Mouse (Mus musculus) CD8-positive naive resting alpha-beta T cell, adult 2 months (primary cell): ENCODE measurements around the gene Btbd3.

Experiments
- DNase-seq, 2 experiments: peaks; one replicate each; pipeline ENCODE4 v3.0.0; 2022; ENCODE audit warnings: low read depth in 2 of 2, low spot score in 2 of 2

Btbd3 gene

GRCm38 (mm10) chr2:138515531-138515930 is 259.2 kb downstream of the Btbd3 start:
- no peak for DNase-seq

GRCm38 (mm10) chr2:138528461-138528860 is 272.1 kb downstream of the Btbd3 start:
- DNase-seq, result no peak

- no peak for DNase-seq
Observed at GRCm38 (mm10) chr2:138531160-138531967, 275.0 kb downstream of the Btbd3 start.

DNA sequence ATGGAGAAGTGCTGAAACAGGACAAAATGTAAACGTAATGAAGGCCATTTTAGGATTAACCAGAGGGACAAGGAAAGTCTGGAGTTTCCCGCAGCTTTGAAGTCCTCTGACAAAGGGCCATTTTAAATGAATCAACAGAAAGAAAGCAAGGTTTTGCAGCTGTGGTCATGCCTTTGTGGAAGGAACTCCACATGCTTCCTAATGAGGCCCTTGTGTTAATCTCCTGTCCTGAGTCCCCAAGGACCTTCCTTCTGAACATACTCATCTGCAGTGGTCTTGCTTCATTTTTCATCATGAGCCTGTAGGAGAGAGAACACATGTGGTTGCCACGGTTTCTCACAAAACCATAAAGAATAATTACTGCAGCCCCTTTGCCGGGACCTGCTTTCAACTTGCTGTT is 275.6 kb downstream of the Btbd3 start:
- DNase-seq, result no peak

DNA sequence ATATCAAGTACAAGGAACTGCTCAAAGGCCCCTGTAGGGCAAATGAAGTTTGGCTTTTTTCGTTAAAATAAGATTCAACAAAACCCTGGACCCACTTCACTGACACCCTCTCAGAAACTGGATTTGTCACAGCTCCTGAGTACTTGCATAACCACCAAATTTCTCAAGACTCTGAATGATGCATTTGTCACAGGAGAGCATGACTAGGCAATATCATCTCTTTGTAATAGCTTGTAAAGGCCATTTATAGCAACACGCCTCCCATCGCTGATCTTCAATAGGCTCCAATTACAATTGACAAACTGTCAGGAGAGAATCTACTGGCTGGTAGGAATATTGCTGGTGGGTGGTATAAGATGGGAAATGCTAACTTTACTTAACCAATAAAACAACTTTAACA is 283.3 kb downstream of the Btbd3 start:
- no peak for DNase-seq

- no peak for DNase-seq
Observed at GRCm38 (mm10) chr2:138548990-138549389, 292.6 kb downstream of the Btbd3 start.

DNA sequence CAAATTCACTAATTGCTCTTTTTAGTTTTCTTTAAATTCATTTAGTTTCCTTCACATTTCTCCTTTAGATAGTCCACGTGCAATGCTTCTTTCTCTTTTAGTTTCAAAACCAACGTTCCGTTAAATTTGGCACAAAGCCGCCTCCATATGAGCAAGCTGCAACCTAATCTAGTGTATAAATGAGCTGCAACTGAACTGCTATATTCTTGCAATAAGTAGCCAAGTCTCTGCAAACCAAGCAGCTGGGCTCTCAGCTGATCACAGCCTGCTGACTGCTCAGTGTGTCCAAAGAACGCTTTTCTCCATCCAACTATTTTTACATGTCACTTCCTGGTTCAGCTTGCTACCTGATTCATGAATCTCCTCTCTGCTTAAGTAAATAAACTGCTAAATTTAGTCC is 295.2 kb downstream of the Btbd3 start:
- no peak for DNase-seq

DNA sequence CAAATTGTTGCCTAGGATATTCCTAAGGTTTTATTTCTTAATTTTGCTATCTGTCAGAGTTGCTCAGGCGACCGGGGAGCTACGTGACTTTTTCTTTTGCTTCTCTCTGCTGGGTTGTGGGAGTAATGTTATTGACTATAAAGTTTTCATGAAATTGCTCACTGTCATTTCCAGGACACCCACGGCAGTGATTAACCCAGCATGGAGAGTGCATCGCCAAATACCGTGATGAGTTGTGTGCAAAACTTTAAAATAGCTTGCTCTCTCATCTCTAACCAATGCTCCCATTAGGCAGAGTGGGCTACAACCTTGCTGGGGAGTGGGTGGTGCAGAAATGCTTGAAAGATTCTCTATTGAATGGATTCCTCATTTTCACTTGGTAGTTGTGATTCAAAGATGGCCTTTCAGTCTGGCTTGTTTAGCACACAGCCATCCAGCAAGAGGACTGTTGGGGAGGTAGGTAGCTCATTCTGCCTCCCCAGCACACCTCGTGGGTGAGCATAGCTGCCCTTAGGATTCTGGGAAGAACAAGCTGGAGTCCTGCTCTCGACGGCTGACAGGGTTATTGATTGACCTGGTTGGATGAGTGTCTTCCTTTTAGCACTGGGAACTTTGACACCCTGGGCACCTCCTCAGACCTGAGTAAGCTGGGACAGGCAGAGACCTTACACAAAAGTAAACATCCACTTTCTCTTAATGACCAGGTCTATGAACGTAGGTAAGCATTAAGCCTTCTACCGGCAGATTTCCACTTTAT is 298.9 kb downstream of the Btbd3 start:
- no peak for DNase-seq

- DNase-seq, result no peak
Observed at GRCm38 (mm10) chr2:138585930-138586329, 329.6 kb downstream of the Btbd3 start.

DNA sequence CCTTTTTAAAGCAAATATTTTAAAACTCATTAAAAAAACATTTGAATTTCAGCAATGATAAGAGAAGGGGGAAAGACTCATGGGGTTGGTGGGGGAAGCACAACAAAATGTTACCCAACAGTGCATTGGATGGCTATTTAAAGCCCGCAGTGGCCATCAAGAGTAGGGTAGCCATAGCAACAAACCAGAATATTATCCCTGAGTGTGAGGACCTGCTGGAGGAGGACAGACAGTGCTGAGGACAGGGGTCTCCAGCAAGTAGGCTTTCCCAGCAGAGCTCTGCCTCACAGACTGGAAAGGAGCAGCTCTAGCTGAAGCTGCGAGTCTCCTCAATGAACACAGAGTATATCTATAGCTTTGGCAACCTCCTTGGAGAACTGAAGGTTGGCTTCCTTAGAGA is 331.0 kb downstream of the Btbd3 start:
- DNase-seq, result no peak

- DNase-seq, result no peak
Observed at GRCm38 (mm10) chr2:138587795-138588545, 331.6 kb downstream of the Btbd3 start.

DNA sequence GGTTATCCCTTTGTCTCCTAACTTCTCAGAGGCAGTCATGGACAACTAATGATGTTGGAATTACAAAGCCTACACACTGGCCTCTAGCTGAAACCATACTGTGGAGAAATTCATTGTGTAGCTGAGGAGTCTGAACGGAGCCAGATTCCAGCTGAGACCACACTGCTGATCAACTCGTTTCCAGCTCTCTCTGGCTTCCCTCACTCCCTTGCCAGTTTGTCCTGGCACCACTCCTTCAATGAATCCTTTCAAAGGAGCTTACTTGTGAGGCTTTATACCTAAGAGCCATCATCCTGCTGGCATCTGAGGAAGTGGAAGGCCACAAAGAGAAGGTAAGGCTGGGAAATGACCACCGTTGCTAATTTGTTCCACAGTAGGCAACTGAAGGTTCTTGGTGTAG is 332.7 kb downstream of the Btbd3 start:
- no peak for DNase-seq

GRCm38 (mm10) chr2:138590307-138590706 is 333.9 kb downstream of the Btbd3 start:
- no peak for DNase-seq

DNA sequence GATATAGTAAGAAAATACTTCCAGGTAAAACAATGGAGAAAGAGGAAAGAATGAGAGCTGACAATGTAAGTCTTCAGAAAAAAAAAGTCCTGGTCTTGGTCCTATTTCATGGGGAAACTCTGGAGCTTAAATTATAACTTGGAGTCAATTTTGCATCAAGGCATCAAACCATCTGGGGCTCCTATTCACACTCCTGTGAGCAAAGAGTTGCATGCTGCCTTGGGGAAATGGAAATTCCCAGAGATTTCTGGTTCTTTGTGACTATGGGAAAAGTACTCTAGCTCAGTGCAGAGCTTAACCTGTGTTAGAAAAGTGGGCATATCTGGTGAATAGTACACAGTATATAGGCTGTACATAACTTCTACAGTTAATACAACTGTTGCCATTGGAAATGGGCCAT is 356.0 kb downstream of the Btbd3 start:
- no peak for DNase-seq

DNA sequence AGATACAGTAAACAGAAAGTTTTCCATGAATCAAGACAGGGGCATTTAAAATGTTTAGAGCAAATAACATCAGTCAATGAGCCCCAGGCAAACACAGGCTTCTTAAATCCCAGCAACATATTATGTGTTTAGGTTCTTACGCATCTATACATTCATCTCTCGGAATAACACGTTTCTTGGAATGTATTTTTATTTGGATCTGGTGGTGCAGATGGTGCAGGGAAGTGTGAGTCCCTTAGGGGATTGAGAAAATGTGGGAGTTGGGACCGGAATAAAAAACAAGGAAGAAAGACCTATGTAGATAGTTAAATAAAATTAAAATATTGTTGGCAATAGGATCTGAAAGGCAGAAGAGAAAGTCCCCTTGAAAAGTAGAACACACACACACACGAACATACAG is 361.1 kb downstream of the Btbd3 start:
- no peak for DNase-seq
